In the genomic region with DNA sequence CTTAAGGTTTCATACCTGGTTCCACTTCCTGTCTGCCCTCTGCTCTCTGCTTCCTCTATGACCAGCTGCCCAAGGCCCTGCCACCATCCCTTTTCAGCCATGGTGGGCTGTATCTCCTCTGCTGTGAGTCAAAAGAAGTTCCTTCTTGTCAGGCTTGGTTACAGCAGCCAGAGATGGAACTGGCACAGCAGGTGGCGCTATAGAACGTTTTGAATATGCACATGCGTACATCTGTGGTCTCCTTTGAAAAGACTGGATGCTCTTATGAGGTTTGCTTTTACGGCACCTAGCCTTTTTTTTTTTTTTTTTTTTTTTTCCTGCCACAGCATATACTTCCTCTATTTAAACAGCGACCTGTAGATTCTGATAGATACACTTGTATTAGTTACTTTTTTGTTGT, we compare ENCODE assay signal across 13 mouse cellular contexts. TPM values are rescaled to one million over a fixed set of nuclear protein-coding genes. Genes with fewer than 3 reads are reported as not detected.
"Had no signal": no experiment of that assay in that cellular context is flagged by ENCODE, and none has a peak within 500 bp of the region (broad histone marks: within the 10 kb centered on the region; RNA-seq: fewer than 3 reads in every experiment).

No protein-coding gene starts in this region.

RNA-seq across cellular contexts. Expression of a gene that starts 34.2 kb away (rescaled TPM):
- total RNA-seq: gastrocnemius, adult 2 months; gastrocnemius, postnatal 10 days; gastrocnemius, postnatal 25 days; gastrocnemius, postnatal 4 days; heart, adult 2 months; heart, postnatal 14 days; heart, postnatal 36 days; layer of hippocampus, adult 2 months; layer of hippocampus, postnatal 10 days; layer of hippocampus, postnatal 25 days; left cerebral cortex, adult 2 months; left cerebral cortex, postnatal 14 days; left cerebral cortex, postnatal 36 days had no signal

RNA-seq across cellular contexts. Expression of a gene that starts 37.2 kb away (rescaled TPM):
- total RNA-seq: gastrocnemius, adult 2 months; gastrocnemius, postnatal 10 days; gastrocnemius, postnatal 25 days; heart, adult 2 months; heart, postnatal 14 days; heart, postnatal 36 days; layer of hippocampus, adult 2 months; layer of hippocampus, postnatal 10 days; left cerebral cortex, postnatal 14 days; left cerebral cortex, postnatal 36 days had no signal

RNA-seq across cellular contexts. Expression of a gene that starts 45.0 kb away (rescaled TPM):
- total RNA-seq: gastrocnemius, adult 2 months; gastrocnemius, postnatal 10 days; gastrocnemius, postnatal 25 days; gastrocnemius, postnatal 4 days; heart, adult 2 months; heart, postnatal 14 days; heart, postnatal 36 days; layer of hippocampus, adult 2 months; layer of hippocampus, postnatal 10 days; layer of hippocampus, postnatal 25 days; left cerebral cortex, adult 2 months; left cerebral cortex, postnatal 14 days; left cerebral cortex, postnatal 36 days had no signal
